Comparison of ENCODE assay signal across 11 mouse cellular contexts in genomic region chr15:78677015-78677414, GRCm38 (mm10). TPM values are rescaled to one million over a fixed set of nuclear protein-coding genes. Genes with fewer than 3 reads are reported as not detected.
DNase-seq lines count a peak whose midpoint lies in the region; ATAC-seq lines count a peak whose summit lies in the region.
"Had no signal": no experiment of that assay in that cellular context is flagged by ENCODE, and none has a peak within 500 bp of the region (broad histone marks: within the 10 kb centered on the region; RNA-seq: fewer than 3 reads in every experiment).

No protein-coding gene starts in this region.

- no peak for ATAC-seq in midbrain, embryonic 13.5 days

- H3K4me1 ChIP-seq in midbrain, embryonic 10.5 days = peaks cover 50% of the 10 kb centered on the region
- H3K4me1 ChIP-seq in midbrain, embryonic 13.5 days (replicated peaks) = peaks cover 70% of the 10 kb centered on the region
- H3K4me1 ChIP-seq: liver, embryonic 13.5 days had no signal

- H3K27ac ChIP-seq in midbrain, embryonic 10.5 days (replicated peaks) = 0 out of 2 replicates have a peak overlapping the region, but pooled peaks have one; percentile 38
- H3K27ac ChIP-seq in midbrain, embryonic 13.5 days = no peak overlapping the region
- H3K27ac ChIP-seq: liver, embryonic 13.5 days had no signal

- no peak overlapping the region for H3K4me2 ChIP-seq in midbrain, embryonic 13.5 days (replicated peaks)
- H3K4me2 ChIP-seq: liver, embryonic 13.5 days had no signal

- 87% methylated on average over 9 of the region's 9 CpGs for WGBS in midbrain, embryonic 10.5 days
- WGBS in midbrain, embryonic 13.5 days = 81% methylated on average over 9 of the region's 9 CpGs

- H3K4me3 ChIP-seq in midbrain, embryonic 10.5 days = no peak overlapping the region
- no peak overlapping the region for H3K4me3 ChIP-seq in midbrain, embryonic 13.5 days (replicated peaks)
- H3K4me3 ChIP-seq: liver, embryonic 13.5 days had no signal

- intact Hi-C loops in heart, postnatal 36 days (cut with DNase I) = no loop called here

- H3K27me3 ChIP-seq in midbrain, embryonic 10.5 days (ENCODE audit: low read depth, poor library complexity, severe bottlenecking) = peaks cover 81% of the 10 kb centered on the region
- peaks cover 30% of the 10 kb centered on the region for H3K27me3 ChIP-seq in midbrain, embryonic 13.5 days

- H3K36me3 ChIP-seq in midbrain, embryonic 10.5 days = no peaks in the 10 kb centered on the region
- peaks cover 19% of the 10 kb centered on the region for H3K36me3 ChIP-seq in midbrain, embryonic 13.5 days
- H3K36me3 ChIP-seq: liver, embryonic 13.5 days had no signal

- no peaks in the 10 kb centered on the region for H3K9me3 ChIP-seq in midbrain, embryonic 10.5 days (replicated peaks)
- no peaks in the 10 kb centered on the region for H3K9me3 ChIP-seq in midbrain, embryonic 13.5 days
- H3K9me3 ChIP-seq: liver, embryonic 13.5 days had no signal

- no peak overlapping the region for H3K9ac ChIP-seq in midbrain, embryonic 13.5 days (replicated peaks)
- H3K9ac ChIP-seq: liver, embryonic 13.5 days had no signal

- no peak for DNase-seq in midbrain, embryonic 10.5 days (ENCODE audit: low spot score)
- peak; percentile 74 for DNase-seq in adrenal gland, postnatal 25 days
- peak; percentile 63 to 72 for DNase-seq in cerebellum, postnatal 14 days
- DNase-seq in heart, postnatal 36 days = peak; percentile 22 to 41
- no peak for DNase-seq in frontal cortex, adult 2 months (ENCODE audit: extremely low spot score in 1 of 2, low spot score in 1 of 2)
- no peak for DNase-seq in kidney, adult 18-20 months
- no peak for DNase-seq in frontal cortex, postnatal 25 days (ENCODE audit: low spot score in 2 of 2)
- DNase-seq: kidney, adult 9 months; liver, embryonic 13.5 days had no signal

RNA-seq across cellular contexts. Expression of gene Elfn2, which starts 41.6 kb away (rescaled TPM):
- polyA plus RNA-seq in midbrain, embryonic 10.5 days (2016; fragmentation: Nextera tagmentation; extraction: Ambion mirVana) = 0.23 and 0.26 TPM in 2 replicates
- polyA plus RNA-seq in midbrain, embryonic 13.5 days (2015; fragmentation: Nextera tagmentation; extraction: Ambion mirVana) = 3.0 and 3.3 TPM in 2 replicates
- total RNA-seq in adrenal gland, postnatal 25 days (2021) = 2.4 and 7.8 TPM in 2 replicates
- total RNA-seq in heart, postnatal 36 days (2021) = 1 to 10 TPM in 1 of 2 experiments, under 1 TPM in 1; 0.75 to 1.5 TPM
- polyA plus RNA-seq in frontal cortex, adult 2 months (2012; rRNA removed) = 64.9 and 68.2 TPM in 2 replicates
- polyA plus RNA-seq: embryonic facial prominence, embryonic 11.5 days had no signal

Comparison
In these comparisons a context has a peak if more than half of its experiments do, and no peak if none do; other contexts are left out.
1. DNase-seq: peak in adrenal gland, postnatal 25 days (single experiment), cerebellum, postnatal 14 days (2 of 2) and heart, postnatal 36 days (2 of 2); none in midbrain, embryonic 10.5 days (single experiment), frontal cortex, adult 2 months (0 of 2), kidney, adult 18-20 months (single experiment) and frontal cortex, postnatal 25 days (0 of 2).
2. RNA of gene Elfn2, which starts 41.6 kb away (polyA plus RNA-seq): 64.9 to 68.2 TPM in frontal cortex, adult 2 months; 3.0 to 3.3 TPM in midbrain, embryonic 13.5 days and 0.23 to 0.26 TPM in midbrain, embryonic 10.5 days; every median in the first group is over 10 times any median in the second.